Mouse (Mus musculus): ENCODE data around the gene Pdhb. TPM values are rescaled to one million over a fixed set of nuclear protein-coding genes. Genes with fewer than 3 reads are reported as not detected.

Gene Pdhb
- total and polyA plus RNA-seq, 3 experiments: 109 to 140 TPM; not detected in 1

- TF ChIP-seq CTCF (IDR thresholded peaks at IDR 0.05 in 2 of 3, conservative IDR thresholded peaks at IDR 0.05 in 1 of 3; ENCODE audit: control insufficient read depth in 1 of 3, insufficient read depth in 1 of 3, low read depth in 2 of 3, low read length in 3 of 3, poor library complexity in 1 of 3, severe bottlenecking in 1 of 3) (no peak), UBTF (IDR thresholded peaks at IDR 0.05; ENCODE audit: borderline replicate concordance, insufficient read depth, low read depth, low read length) (no peak)
- H3K79me2 ChIP-seq (ENCODE audit: control insufficient read depth, insufficient read depth, low read length, poor library complexity): no peaks in the 10 kb centered on the region
- no peaks in the 10 kb centered on the region for H3K4me1 ChIP-seq (ENCODE audit: control insufficient read depth in 1 of 2, insufficient read depth in 2 of 2, low read length in 2 of 2)
- no peak overlapping the region for H3K4me3 ChIP-seq (ENCODE audit: control insufficient read depth in 1 of 2, insufficient read depth in 1 of 2, low read depth in 2 of 2, low read length in 2 of 2)
- H3K27me3 ChIP-seq (ENCODE audit: control insufficient read depth in 1 of 2, insufficient read depth in 2 of 2, low read length in 2 of 2): peaks cover 0 to 2% of the 10 kb centered on the region in 2 experiments
- DNase-seq (ENCODE audit: low read depth, low spot score): no peak
- H3K27ac ChIP-seq (ENCODE audit: control insufficient read depth, low read depth, low read length): no peak overlapping the region
- no peaks in the 10 kb centered on the region for H3K9me3 ChIP-seq (replicated peaks; ENCODE audit: insufficient read depth, low read length)
- no peaks in the 10 kb centered on the region for H3K36me3 ChIP-seq (ENCODE audit: control insufficient read depth in 1 of 2, insufficient read depth in 2 of 2, low read length in 2 of 2)
- no peak overlapping the region for H3K9ac ChIP-seq (ENCODE audit: control insufficient read depth, low read depth, low read length, poor library complexity, severe bottlenecking)
Measured at GRCm38 (mm10) chr14:8180371-8181035, 7.7 kb upstream of the Pdhb start.

- peaks cover 11% of the 10 kb centered on the region for H3K79me2 ChIP-seq (ENCODE audit: control insufficient read depth, insufficient read depth, low read length, poor library complexity)
- peak; percentile 18 for DNase-seq (ENCODE audit: low read depth, low spot score)
- H3K9ac ChIP-seq (ENCODE audit: control insufficient read depth, low read depth, low read length, poor library complexity, severe bottlenecking): no peak overlapping the region
- H3K4me3 ChIP-seq (ENCODE audit: control insufficient read depth in 1 of 2, insufficient read depth in 1 of 2, low read depth in 2 of 2, low read length in 2 of 2): no peak overlapping the region
- no peaks in the 10 kb centered on the region for H3K9me3 ChIP-seq (replicated peaks; ENCODE audit: insufficient read depth, low read length)
- H3K36me3 ChIP-seq (ENCODE audit: control insufficient read depth in 1 of 2, insufficient read depth in 2 of 2, low read length in 2 of 2): peaks cover 0 to 7% of the 10 kb centered on the region in 2 experiments; a peak in 2 of 4 replicates
- TF ChIP-seq RCOR1 (IDR thresholded peaks at IDR 0.05; ENCODE audit: low read depth, low read length): no peak
- H3K4me1 ChIP-seq (ENCODE audit: control insufficient read depth in 1 of 2, insufficient read depth in 2 of 2, low read length in 2 of 2): peaks cover 0 to 4% of the 10 kb centered on the region in 2 experiments; a peak in 1 of 4 replicates
- H3K27ac ChIP-seq (ENCODE audit: control insufficient read depth, low read depth, low read length): no peak overlapping the region
- peaks cover 0 to 2% of the 10 kb centered on the region in 2 experiments for H3K27me3 ChIP-seq (ENCODE audit: control insufficient read depth in 1 of 2, insufficient read depth in 2 of 2, low read length in 2 of 2)
Measured at GRCm38 (mm10) chr14:8176251-8176650, 3.4 kb upstream of the Pdhb start.

GRCm38 (mm10) chr14:8174634-8175033 is 1.8 kb upstream of the Pdhb start:
- Histone ChIP-seq H3K27ac (ENCODE audit: control insufficient read depth, low read depth, low read length) (no peak overlapping the region), H3K79me2 (ENCODE audit: control insufficient read depth, insufficient read depth, low read length, poor library complexity) (peaks cover 11% of the 10 kb centered on the region), H3K4me1 (ENCODE audit: control insufficient read depth in 1 of 2, insufficient read depth in 2 of 2, low read length in 2 of 2) (peaks cover 0 to 4% of the 10 kb centered on the region in 2 experiments; a peak in 1 of 4 replicates), H3K36me3 (ENCODE audit: control insufficient read depth in 1 of 2, insufficient read depth in 2 of 2, low read length in 2 of 2) (peaks cover 6 to 9% of the 10 kb centered on the region in 2 experiments), H3K27me3 (ENCODE audit: control insufficient read depth in 1 of 2, insufficient read depth in 2 of 2, low read length in 2 of 2) (peaks cover 0 to 2% of the 10 kb centered on the region in 2 experiments), H3K4me3 (ENCODE audit: control insufficient read depth in 1 of 2, insufficient read depth in 1 of 2, low read depth in 2 of 2, low read length in 2 of 2) (no peak overlapping the region), H3K9me3 (replicated peaks; ENCODE audit: insufficient read depth, low read length) (no peaks in the 10 kb centered on the region), H3K9ac (ENCODE audit: control insufficient read depth, low read depth, low read length, poor library complexity, severe bottlenecking) (no peak overlapping the region)
- TF ChIP-seq UBTF (IDR thresholded peaks at IDR 0.05; ENCODE audit: borderline replicate concordance, insufficient read depth, low read depth, low read length) (no peak), ZMIZ1 (IDR thresholded peaks at IDR 0.05; ENCODE audit: low read depth, low read length) (no peak), ELF1 (IDR thresholded peaks at IDR 0.05; ENCODE audit: low read depth, low read length) (no peak), POLR2AphosphoS5 (IDR thresholded peaks at IDR 0.05; ENCODE audit: borderline replicate concordance, low read depth, low read length) (no peak), CHD2 (IDR thresholded peaks at IDR 0.05; ENCODE audit: low read length) (no peak)
- DNase-seq (ENCODE audit: low read depth, low spot score): no peak

Measured in MEL (cell line).